Mouse (Mus musculus) ES-Bruce4 (cell line): ENCODE measurements at regions not wholly inside any gene's neighbourhood (a gene's known extent, or its start where the extent isn't known, plus 50 kb on each side); places are given as distances from the start of the nearest gene placed in this dataset.

Experiments
- CTCF ChIP-seq: IDR thresholded peaks from one replicate; pipeline ENCODE4 v1.8.1; 2011; ENCODE audit warnings: low read depth, low read length
- EP300 ChIP-seq: IDR thresholded peaks from 2 replicates; pipeline ENCODE4 v1.6.1; 2011; ENCODE audit warnings: low read depth, low read length; ENCODE audit not compliant: insufficient read depth
- POLR2A ChIP-seq: IDR thresholded peaks from one replicate; pipeline ENCODE4 v1.8.1; 2011; ENCODE audit warnings: low read length; ENCODE audit not compliant: insufficient read depth

DNA sequence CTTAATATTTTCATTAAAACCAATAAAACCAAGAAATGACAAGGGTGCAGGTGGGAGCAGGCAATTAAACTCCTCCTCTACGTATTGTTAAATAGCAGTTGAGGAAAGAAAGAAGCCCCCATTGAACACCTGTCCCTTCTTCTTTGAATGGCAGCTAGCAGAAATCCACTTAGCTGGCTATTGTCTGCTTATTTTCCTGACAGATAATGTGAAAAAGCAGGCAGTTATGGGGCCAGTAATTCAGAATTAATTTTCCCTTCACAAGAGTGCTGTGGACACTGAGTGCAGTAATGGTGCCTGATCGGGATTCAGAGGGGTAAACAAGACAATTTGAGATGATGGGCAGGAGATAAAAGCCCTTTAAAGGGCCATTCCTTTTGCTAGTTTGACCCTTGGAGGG, 602.5 kb upstream of the Tle4 start:
- TF ChIP-seq POLR2A, result no peak
- TF ChIP-seq CTCF, result no peak
- no peak for TF ChIP-seq EP300
